Mouse (Mus musculus): ENCODE measurements around the gene Mbl1. TPM values are rescaled to one million over a fixed set of nuclear protein-coding genes. Genes with fewer than 3 reads are reported as not detected.

Gene Mbl1
- polyA plus RNA-seq, 1 experiment from 2014 or later = not detected

- H3K36me3 ChIP-seq (ENCODE audit: control insufficient read depth, insufficient read depth, low read length) = no peaks in the 10 kb centered on the region
- no peaks in the 10 kb centered on the region for H3K27me3 ChIP-seq (ENCODE audit: control insufficient read depth, insufficient read depth, low read length)
- no peak for ATAC-seq (ENCODE audit: insufficient read depth, low FRiP score, low TSS enrichment)
- no peaks in the 10 kb centered on the region for H3K4me1 ChIP-seq (ENCODE audit: control insufficient read depth, insufficient read depth, low read length)
- WGBS = 84% methylated on average over 1 of the region's 1 CpGs
- H3K27ac ChIP-seq (ENCODE audit: low read depth, low read length) = no peak overlapping the region
- no peak overlapping the region for H3K4me2 ChIP-seq (ENCODE audit: low read depth)
- no peaks in the 10 kb centered on the region for H3K9me3 ChIP-seq (ENCODE audit: control insufficient read depth, low read length)
- H3K9ac ChIP-seq (ENCODE audit: low read length) = no peak overlapping the region
- no peak overlapping the region for H3K4me3 ChIP-seq (ENCODE audit: low read depth, low read length)
- DNase-seq (ENCODE audit: low spot score) = no peak
These were observed 17.3 kb downstream of the Mbl1 start for GRCm38 (mm10) chr14:41168567-41168966.

DNA sequence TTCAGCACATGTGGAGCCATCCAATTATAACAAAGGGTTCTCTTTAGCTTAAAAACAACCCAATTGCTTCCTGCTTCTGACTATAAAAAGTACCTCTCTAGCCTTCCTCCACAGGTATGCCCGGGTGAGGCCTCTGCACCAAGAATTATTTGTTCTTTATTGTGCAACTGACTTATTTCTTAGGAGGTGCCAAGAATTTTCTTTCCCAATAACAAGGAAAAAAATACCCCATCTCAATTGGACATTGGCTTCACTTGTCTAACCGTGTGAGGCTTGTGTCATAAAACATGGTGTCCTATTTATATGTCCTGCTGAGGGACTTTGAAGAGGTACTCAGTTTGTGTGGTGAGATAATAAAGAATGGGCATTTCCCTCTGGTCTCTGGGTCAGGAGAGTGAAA lies 19.3 kb downstream of the Mbl1 start:
- Histone ChIP-seq H3K9ac (ENCODE audit: low read length) (no peak overlapping the region), H3K4me1 (ENCODE audit: control insufficient read depth, insufficient read depth, low read length) (no peaks in the 10 kb centered on the region), H3K4me3 (ENCODE audit: low read depth, low read length) (no peak overlapping the region), H3K27ac (ENCODE audit: low read depth, low read length) (no peak overlapping the region), H3K27me3 (ENCODE audit: control insufficient read depth, insufficient read depth, low read length) (no peaks in the 10 kb centered on the region), H3K36me3 (ENCODE audit: control insufficient read depth, insufficient read depth, low read length) (no peaks in the 10 kb centered on the region), H3K4me2 (ENCODE audit: low read depth) (no peak overlapping the region), H3K9me3 (ENCODE audit: control insufficient read depth, low read length) (no peaks in the 10 kb centered on the region)
- 82% methylated on average over 2 of the region's 2 CpGs for WGBS
- ATAC-seq (ENCODE audit: insufficient read depth, low FRiP score, low TSS enrichment) (no peak), DNase-seq (ENCODE audit: low spot score) (no peak)

- Histone ChIP-seq H3K4me2 (ENCODE audit: low read depth) (no peak overlapping the region), H3K27me3 (ENCODE audit: control insufficient read depth, insufficient read depth, low read length) (no peaks in the 10 kb centered on the region), H3K9me3 (ENCODE audit: control insufficient read depth, low read length) (no peaks in the 10 kb centered on the region), H3K27ac (ENCODE audit: low read depth, low read length) (no peak overlapping the region), H3K36me3 (ENCODE audit: control insufficient read depth, insufficient read depth, low read length) (no peaks in the 10 kb centered on the region), H3K4me3 (ENCODE audit: low read depth, low read length) (no peak overlapping the region), H3K4me1 (ENCODE audit: control insufficient read depth, insufficient read depth, low read length) (no peaks in the 10 kb centered on the region), H3K9ac (ENCODE audit: low read length) (no peak overlapping the region)
- ATAC-seq (ENCODE audit: insufficient read depth, low FRiP score, low TSS enrichment) (no peak), DNase-seq (ENCODE audit: low spot score) (no peak)
- WGBS = 67% methylated on average over 1 of the region's 1 CpGs
These were observed 23.5 kb downstream of the Mbl1 start for GRCm38 (mm10) chr14:41174802-41175201.

DNA sequence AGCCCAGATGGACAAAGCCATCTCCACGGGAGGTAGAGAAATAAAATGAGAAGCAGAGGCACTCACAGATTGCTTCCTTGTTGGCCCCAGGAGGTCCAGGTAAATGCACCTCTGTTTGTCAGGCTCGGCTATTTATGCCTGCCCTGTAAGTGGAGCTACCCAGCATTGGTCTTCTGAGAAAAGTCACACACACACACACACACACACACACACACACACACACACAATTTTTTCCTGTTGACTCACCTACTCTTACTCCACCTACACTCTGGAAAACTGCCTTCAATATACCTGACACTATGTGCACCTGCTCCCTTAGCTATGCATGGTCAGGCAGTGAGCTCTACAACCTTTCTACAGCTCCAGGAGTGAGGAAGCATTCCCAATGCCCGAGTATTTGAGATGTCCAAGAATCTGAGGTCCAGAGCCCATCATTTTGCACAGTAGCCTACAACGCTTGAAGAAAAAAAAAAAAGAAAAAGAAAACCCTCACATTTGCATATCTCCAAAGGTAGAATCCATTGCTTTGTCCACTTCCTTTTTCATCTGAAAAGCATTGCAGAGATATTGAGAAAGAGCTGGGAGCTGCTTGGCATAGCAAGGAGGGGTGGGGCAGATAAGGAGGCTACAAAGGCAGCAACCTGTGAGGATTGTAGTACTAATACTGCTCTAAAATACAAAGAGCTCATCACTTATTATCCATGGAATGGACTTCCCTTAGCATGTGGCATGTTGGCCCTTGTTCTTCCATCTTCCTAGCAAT lies 34.0 kb downstream of the Mbl1 start, which contains the start of gene Sftpd:
Gene Sftpd (minus strand): TSS at position 91 of the 763 bp plus-strand sequence.
- Histone ChIP-seq H3K9me3 (ENCODE audit: control insufficient read depth, low read length) (no peaks in the 10 kb centered on the region), H3K4me1 (ENCODE audit: control insufficient read depth, insufficient read depth, low read length) (no peaks in the 10 kb centered on the region), H3K27ac (ENCODE audit: low read depth, low read length) (no peak within 1 kb of the TSS), H3K9ac (ENCODE audit: low read length) (no peak within 1 kb of the TSS), H3K4me2 (ENCODE audit: low read depth) (no peak within 1 kb of the TSS), H3K27me3 (ENCODE audit: control insufficient read depth, insufficient read depth, low read length) (no peaks in the 10 kb centered on the region), H3K36me3 (ENCODE audit: control insufficient read depth, insufficient read depth, low read length) (no peaks in the 10 kb centered on the region), H3K4me3 (ENCODE audit: low read depth, low read length) (no peak within 1 kb of the TSS)
- WGBS = 83% methylated on average over 4 of the region's 4 CpGs
- ATAC-seq (ENCODE audit: insufficient read depth, low FRiP score, low TSS enrichment) (no peak), DNase-seq (ENCODE audit: low spot score) (no peak)

DNA sequence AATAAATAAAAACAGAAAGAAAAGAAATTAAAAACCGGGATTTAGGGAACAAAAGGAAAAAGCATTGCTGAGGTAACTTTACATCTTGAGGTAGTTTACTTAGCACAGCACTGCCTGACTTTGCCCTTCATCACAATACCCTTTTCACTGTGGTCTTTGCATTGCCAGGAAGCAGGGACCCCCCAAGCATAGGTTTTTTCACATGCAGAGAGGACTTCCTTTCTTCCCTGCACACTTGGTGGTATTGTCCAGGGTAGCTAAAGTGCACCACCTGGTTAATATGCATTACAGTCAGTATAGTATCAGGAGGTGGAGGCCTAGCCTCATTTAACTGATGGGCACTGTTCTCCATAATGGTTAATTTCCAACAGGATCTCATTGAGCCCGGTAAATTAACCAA lies 38.2 kb downstream of the Mbl1 start:
- no peaks in the 10 kb centered on the region for H3K36me3 ChIP-seq (ENCODE audit: control insufficient read depth, insufficient read depth, low read length)
- ATAC-seq (ENCODE audit: insufficient read depth, low FRiP score, low TSS enrichment) = no peak
- 81% methylated on average over 2 of the region's 2 CpGs for WGBS

GRCm38 (mm10) chr14:41198037-41198730 lies 46.9 kb downstream of the Mbl1 start:
- Histone ChIP-seq H3K4me2 (ENCODE audit: low read depth) (no peak overlapping the region), H3K4me3 (ENCODE audit: low read depth, low read length) (no peak overlapping the region), H3K9ac (ENCODE audit: low read length) (no peak overlapping the region), H3K9me3 (ENCODE audit: control insufficient read depth, low read length) (no peaks in the 10 kb centered on the region), H3K4me1 (ENCODE audit: control insufficient read depth, insufficient read depth, low read length) (no peaks in the 10 kb centered on the region), H3K27ac (ENCODE audit: low read depth, low read length) (no peak overlapping the region), H3K36me3 (ENCODE audit: control insufficient read depth, insufficient read depth, low read length) (no peaks in the 10 kb centered on the region), H3K27me3 (ENCODE audit: control insufficient read depth, insufficient read depth, low read length) (no peaks in the 10 kb centered on the region)
- DNase-seq (ENCODE audit: low spot score) (no peak), ATAC-seq (ENCODE audit: insufficient read depth, low FRiP score, low TSS enrichment) (no peak)
- 71% methylated on average over 6 of the region's 6 CpGs for WGBS

More for the DNA sequence above, 38.2 kb downstream of the Mbl1 start:
- DNase-seq (ENCODE audit: low spot score) = no peak
- Histone ChIP-seq H3K27ac (ENCODE audit: low read depth, low read length) (no peak overlapping the region), H3K9me3 (ENCODE audit: control insufficient read depth, low read length) (no peaks in the 10 kb centered on the region), H3K9ac (ENCODE audit: low read length) (no peak overlapping the region), H3K4me3 (ENCODE audit: low read depth, low read length) (no peak overlapping the region), H3K4me2 (ENCODE audit: low read depth) (no peak overlapping the region), H3K27me3 (ENCODE audit: control insufficient read depth, insufficient read depth, low read length) (no peaks in the 10 kb centered on the region), H3K4me1 (ENCODE audit: control insufficient read depth, insufficient read depth, low read length) (no peaks in the 10 kb centered on the region)

Other genes with a start within 250 kb of the Mbl1 start
- gene Tspan14, start 184.7 kb upstream of the Mbl1 start, polyA plus RNA-seq (2014; fragmentation: Nextera tagmentation; extraction: Ambion mirVana) = 118 and 125 TPM in 2 replicates
- gene Fam213a, start 137.7 kb upstream of the Mbl1 start, polyA plus RNA-seq (2014; fragmentation: Nextera tagmentation; extraction: Ambion mirVana) = 48.5 and 48.8 TPM in 2 replicates
- gene Dydc2, start 82.2 kb upstream of the Mbl1 start, polyA plus RNA-seq (2014; fragmentation: Nextera tagmentation; extraction: Ambion mirVana) = 0.51 and 0.58 TPM in 2 replicates
- not detected in 2 replicates for gene Dydc1, start 78.5 kb upstream of the Mbl1 start, polyA plus RNA-seq (2014; fragmentation: Nextera tagmentation; extraction: Ambion mirVana)
- gene Mat1a, start 46.4 kb upstream of the Mbl1 start, polyA plus RNA-seq (2014; fragmentation: Nextera tagmentation; extraction: Ambion mirVana) = not detected in 2 replicates
- not detected in 2 replicates for gene Sftpa1, start 19.7 kb upstream of the Mbl1 start, polyA plus RNA-seq (2014; fragmentation: Nextera tagmentation; extraction: Ambion mirVana)
- not detected in 2 replicates for gene Sftpd, start 33.7 kb downstream of the Mbl1 start, polyA plus RNA-seq (2014; fragmentation: Nextera tagmentation; extraction: Ambion mirVana)
- gene Gm2832, start 127.3 kb downstream of the Mbl1 start, polyA plus RNA-seq (2014; fragmentation: Nextera tagmentation; extraction: Ambion mirVana) = not detected in 2 replicates
- gene Gm5798, start 197.2 kb downstream of the Mbl1 start, polyA plus RNA-seq (2014; fragmentation: Nextera tagmentation; extraction: Ambion mirVana) = not detected in 2 replicates
- not detected in 2 replicates for gene Gm7945, start 234.9 kb downstream of the Mbl1 start, polyA plus RNA-seq (2014; fragmentation: Nextera tagmentation; extraction: Ambion mirVana)